Mouse (Mus musculus): ENCODE measurements around the gene Ctxn1. TPM values are rescaled to one million over a fixed set of nuclear protein-coding genes. Genes with fewer than 3 reads are reported as not detected.

Ctxn1 gene
- not detected for polyA plus RNA-seq (2014; fragmentation: Illumina TruSeq; extraction: RNeasy Lipid Tissue Mini Kit (QIAGEN cat#74804); ENCODE audit: low read depth, low replicate concordance)

GRCm38 (mm10) chr8:4259125-4259804, at the start of gene Ctxn1:
TSS of gene Ctxn1 (minus strand) at chr8:4259274.

GRCm38 (mm10) chr8:4275275-4276110, 16.4 kb upstream of the Ctxn1 start, which contains the start of gene Timm44:
TSS of gene Timm44 (minus strand) at chr8:4275913.

GRCm38 (mm10) chr8:4252934-4253841, 5.9 kb downstream of the Ctxn1 start, which contains the start of gene Snapc2:
TSS of gene Snapc2 (plus strand) at chr8:4253080.

GRCm38 (mm10) chr8:4247951-4248540, 11.0 kb downstream of the Ctxn1 start, which contains the start of gene Tgfbr3l:
TSS of gene Tgfbr3l (plus strand) at chr8:4248214.

GRCm38 (mm10) chr8:4238434-4239192, 20.5 kb downstream of the Ctxn1 start, which contains the start of the genes Map2k7 and Gm49320:
TSS of gene Map2k7 (plus strand) at chr8:4238740.
TSS of gene Gm49320 (plus strand) at chr8:4238865.

GRCm38 (mm10) chr8:4226739-4227347, 32.2 kb downstream of the Ctxn1 start, which contains the start of gene Lrrc8e:
TSS of gene Lrrc8e (plus strand) at chr8:4226827.

GRCm38 (mm10) chr8:4216791-4217621, 42.1 kb downstream of the Ctxn1 start, which contains the start of gene Prr36:
TSS of gene Prr36 (minus strand) at chr8:4217459.

Other genes starting within 250 kb of the Ctxn1 start
- gene Cd209f, start 153.4 kb downstream of the Ctxn1 start, polyA plus RNA-seq (2014; fragmentation: Illumina TruSeq; extraction: RNeasy Lipid Tissue Mini Kit (QIAGEN cat#74804); ENCODE audit: low read depth, low replicate concordance), result not detected
- not detected for gene Cd209g, start 125.2 kb downstream of the Ctxn1 start, polyA plus RNA-seq (2014; fragmentation: Illumina TruSeq; extraction: RNeasy Lipid Tissue Mini Kit (QIAGEN cat#74804); ENCODE audit: low read depth, low replicate concordance)
- 1.2 TPM for gene Evi5l, start 92.7 kb downstream of the Ctxn1 start, polyA plus RNA-seq (2014; fragmentation: Illumina TruSeq; extraction: RNeasy Lipid Tissue Mini Kit (QIAGEN cat#74804); ENCODE audit: low read depth, low replicate concordance)
- 0.08 TPM for gene Prr36, start 41.8 kb downstream of the Ctxn1 start, polyA plus RNA-seq (2014; fragmentation: Illumina TruSeq; extraction: RNeasy Lipid Tissue Mini Kit (QIAGEN cat#74804); ENCODE audit: low read depth, low replicate concordance)
- gene Lrrc8e, start 32.4 kb downstream of the Ctxn1 start, polyA plus RNA-seq (2014; fragmentation: Illumina TruSeq; extraction: RNeasy Lipid Tissue Mini Kit (QIAGEN cat#74804); ENCODE audit: low read depth, low replicate concordance), result 0.65 TPM
- 4.4 TPM for gene Map2k7, start 20.5 kb downstream of the Ctxn1 start, polyA plus RNA-seq (2014; fragmentation: Illumina TruSeq; extraction: RNeasy Lipid Tissue Mini Kit (QIAGEN cat#74804); ENCODE audit: low read depth, low replicate concordance)
- not detected for gene Gm49320, start 20.4 kb downstream of the Ctxn1 start, polyA plus RNA-seq (2014; fragmentation: Illumina TruSeq; extraction: RNeasy Lipid Tissue Mini Kit (QIAGEN cat#74804); ENCODE audit: low read depth, low replicate concordance)
- gene Tgfbr3l, start 11.1 kb downstream of the Ctxn1 start, polyA plus RNA-seq (2014; fragmentation: Illumina TruSeq; extraction: RNeasy Lipid Tissue Mini Kit (QIAGEN cat#74804); ENCODE audit: low read depth, low replicate concordance), result 4.0 TPM
- 1.8 TPM for gene Snapc2, start 6.2 kb downstream of the Ctxn1 start, polyA plus RNA-seq (2014; fragmentation: Illumina TruSeq; extraction: RNeasy Lipid Tissue Mini Kit (QIAGEN cat#74804); ENCODE audit: low read depth, low replicate concordance)
- 126 TPM for gene Timm44, start 16.6 kb upstream of the Ctxn1 start, polyA plus RNA-seq (2014; fragmentation: Illumina TruSeq; extraction: RNeasy Lipid Tissue Mini Kit (QIAGEN cat#74804); ENCODE audit: low read depth, low replicate concordance)
- gene Ccl25, start 65.9 kb upstream of the Ctxn1 start, polyA plus RNA-seq (2014; fragmentation: Illumina TruSeq; extraction: RNeasy Lipid Tissue Mini Kit (QIAGEN cat#74804); ENCODE audit: low read depth, low replicate concordance), result 16.7 TPM
- 40.3 TPM for gene Elavl1, start 66.1 kb upstream of the Ctxn1 start, polyA plus RNA-seq (2014; fragmentation: Illumina TruSeq; extraction: RNeasy Lipid Tissue Mini Kit (QIAGEN cat#74804); ENCODE audit: low read depth, low replicate concordance)
- gene Cers4, start 233.8 kb upstream of the Ctxn1 start, polyA plus RNA-seq (2014; fragmentation: Illumina TruSeq; extraction: RNeasy Lipid Tissue Mini Kit (QIAGEN cat#74804); ENCODE audit: low read depth, low replicate concordance), result 4.9 TPM